Mouse (Mus musculus) embryo, embryonic 10.5 days (tissue): Measurements from ENCODE around the gene Stk32b.

ENCODE experiments used
- DNase-seq: peaks from one replicate; pipeline ENCODE4 v3.0.0-alpha.2; 2015; ENCODE audit warnings: low spot score

Stk32b gene

DNA sequence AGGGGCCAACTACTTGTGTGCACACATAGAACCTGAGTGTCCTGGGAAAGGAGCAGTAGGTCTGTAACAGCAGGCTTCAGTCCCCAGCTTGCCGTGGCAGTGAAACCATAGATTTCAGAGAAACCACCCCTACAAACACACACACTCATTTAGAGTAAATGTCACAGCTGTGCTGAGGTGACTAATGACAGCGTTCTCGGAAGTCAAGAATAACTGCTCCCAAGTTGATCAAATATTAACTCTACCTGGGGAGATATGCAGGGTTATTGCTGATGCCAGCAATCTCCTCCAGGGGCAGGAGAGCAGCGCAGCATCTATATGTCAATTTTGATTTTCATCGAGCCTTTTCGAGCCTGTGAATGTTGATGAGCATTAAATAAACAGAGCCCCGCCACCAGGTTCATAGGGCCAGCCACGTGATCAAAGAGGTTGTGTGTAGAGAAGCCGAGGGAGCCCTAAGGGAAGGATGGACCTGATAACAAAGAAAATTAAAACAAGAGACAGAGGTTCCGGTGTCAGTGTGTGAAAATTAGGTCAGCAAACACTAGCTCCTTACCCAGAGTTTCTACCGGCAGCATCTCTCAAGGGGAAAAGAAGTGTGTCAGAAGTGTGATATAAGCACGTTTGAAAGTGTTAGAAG is 210.0 kb downstream of the Stk32b start:
- DNase-seq, result no peak

DNA sequence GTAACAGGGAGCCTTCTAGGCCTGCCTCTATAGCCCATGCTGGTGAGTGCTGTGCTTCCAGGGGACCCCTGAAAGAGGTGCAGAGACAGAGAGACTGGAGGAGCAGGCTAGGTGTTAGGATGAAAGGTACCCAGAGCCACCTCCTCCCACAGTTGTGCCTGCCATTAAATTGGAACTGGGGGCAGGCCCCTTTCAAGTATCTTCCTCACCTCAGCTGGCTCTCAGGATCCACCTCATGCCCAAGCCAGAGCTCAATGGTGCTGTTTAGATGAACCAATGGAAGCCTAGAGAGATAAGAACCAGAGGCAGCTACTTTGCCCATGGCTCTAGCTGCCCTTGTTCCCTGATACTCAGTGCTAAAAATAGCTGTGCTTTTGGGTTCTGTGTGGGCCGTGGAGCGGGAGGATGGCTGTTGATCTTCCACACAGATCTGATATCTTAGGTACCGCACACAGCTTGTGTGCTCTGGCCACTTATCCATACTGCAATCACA is 221.9 kb downstream of the Stk32b start:
- DNase-seq, result no peak

DNA sequence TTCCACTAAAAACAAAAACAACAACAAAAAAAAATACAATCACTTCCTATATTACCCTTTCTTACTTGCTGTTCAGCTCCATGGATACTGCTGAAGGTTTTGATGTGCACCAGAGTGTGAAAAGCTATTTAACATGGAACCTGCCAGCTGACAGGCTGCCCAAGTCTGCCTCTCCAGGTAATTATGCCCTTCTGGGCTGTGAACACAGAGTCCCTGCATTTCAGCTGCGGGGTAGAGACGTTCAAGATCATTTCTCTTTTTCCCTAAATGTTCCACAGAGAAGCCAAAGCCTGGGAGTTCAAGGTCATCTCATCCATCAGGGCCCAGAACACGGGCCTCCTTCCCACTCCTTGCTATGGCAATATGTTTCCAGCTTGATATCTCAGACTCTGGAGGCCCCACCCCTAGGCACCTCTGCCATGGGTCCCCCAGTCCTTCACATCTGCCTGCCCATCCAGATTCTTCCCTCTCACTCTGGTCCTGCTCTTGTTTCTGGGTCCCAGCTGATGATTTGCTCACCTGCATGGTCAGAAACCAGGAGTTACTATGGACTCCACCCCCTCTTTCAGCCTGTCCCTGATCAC is 244.9 kb downstream of the Stk32b start:
- no peak for DNase-seq

DNA sequence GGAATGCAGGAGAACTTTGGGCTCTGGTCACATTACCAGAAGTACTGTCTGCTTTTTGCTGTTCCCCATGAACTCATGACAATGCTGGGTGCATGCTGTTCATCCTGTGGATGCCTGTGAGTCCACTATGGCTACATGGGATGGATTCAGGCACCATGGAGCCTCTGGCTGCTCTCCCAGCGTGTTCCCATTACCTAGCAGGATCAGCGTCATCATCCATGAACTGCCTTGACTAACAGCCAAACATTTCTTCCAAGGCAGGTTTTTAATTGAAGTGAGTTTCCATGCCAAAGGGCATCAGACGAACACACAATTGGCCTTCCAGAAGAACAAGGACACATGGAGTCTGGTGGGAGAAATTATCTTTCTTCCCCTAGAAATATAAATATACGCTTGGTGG is 245.4 kb downstream of the Stk32b start:
- DNase-seq, result no peak

GRCm38 (mm10) chr5:37469031-37469430 is 247.9 kb downstream of the Stk32b start:
- no peak for DNase-seq

DNA sequence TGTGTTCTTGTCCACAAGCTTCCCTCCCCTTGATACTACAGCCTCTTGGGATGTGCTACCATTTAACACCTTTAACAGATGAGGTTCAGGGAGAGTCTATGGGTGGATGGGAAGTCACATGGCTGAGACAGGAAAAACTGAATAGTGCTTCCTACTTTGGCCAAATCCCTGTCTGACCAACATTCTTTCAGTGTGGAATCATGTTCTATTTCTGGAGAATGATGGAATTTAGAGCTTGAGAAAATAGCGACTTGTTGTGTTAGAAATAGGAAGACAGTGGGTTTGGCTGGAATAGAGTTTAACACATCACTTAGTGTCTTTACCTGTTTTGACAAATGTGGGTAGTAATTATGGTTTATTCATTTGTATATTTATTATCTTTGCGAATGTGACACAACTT is 249.3 kb downstream of the Stk32b start:
- no peak for DNase-seq

DNA sequence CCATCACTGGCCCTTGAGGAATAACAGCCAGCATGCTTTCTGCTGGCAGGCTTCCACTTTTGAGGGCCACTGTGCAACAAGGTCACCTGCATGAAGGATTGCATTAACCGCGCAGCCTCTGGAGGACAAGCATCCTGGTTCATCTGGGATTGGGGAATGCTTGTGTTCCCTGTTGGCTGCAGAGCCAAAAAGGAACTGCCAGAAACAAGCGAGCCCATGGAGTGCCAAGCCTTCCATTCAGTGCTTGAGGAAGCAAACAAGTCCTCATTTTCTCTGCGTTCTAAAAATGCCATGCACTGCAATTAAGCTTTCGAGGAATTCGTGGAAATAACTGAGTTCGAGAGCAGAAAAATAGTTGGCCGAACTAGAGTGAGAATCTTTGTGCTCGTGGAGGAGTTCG is 251.5 kb downstream of the Stk32b start:
- no peak for DNase-seq

GRCm38 (mm10) chr5:37458236-37458635 is 258.7 kb downstream of the Stk32b start:
- DNase-seq, result no peak

DNA sequence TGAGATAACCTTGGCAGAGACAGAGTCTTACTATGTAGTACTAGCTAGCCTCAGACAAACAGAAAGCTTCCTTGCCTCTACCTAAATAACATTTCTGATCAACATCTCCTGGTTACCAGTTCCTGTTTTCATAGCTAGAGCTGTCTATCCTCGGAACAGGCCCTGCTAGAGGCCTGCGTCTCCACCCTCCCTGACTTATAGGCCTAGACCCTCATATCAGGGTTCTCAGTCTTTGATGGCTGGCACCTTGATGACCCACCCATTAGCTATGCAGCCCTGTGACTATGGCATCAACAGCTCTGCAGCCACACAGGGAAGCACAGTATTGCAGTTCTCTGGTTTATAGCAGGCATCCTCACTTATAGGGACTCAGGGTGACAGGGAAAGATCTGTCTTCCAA is 259.1 kb downstream of the Stk32b start:
- DNase-seq, result no peak

DNA sequence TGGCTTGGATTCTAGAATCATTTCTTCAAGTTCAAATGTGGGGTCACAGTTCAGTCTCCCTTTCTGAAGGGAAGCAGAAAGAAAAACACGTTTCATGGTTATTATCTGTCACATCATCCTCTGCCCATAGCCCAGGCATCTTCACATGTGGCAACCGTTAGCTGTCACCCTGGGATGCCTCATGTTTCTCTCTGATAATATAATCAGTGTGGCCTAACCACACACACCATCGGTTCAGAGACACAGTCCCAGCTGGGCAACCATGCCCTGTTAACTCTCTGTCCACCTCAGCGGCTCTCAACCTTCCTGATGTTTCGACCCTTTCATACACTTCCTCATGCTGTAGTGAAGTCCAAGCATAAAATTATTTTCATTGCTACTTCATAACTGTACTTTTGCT is 259.8 kb downstream of the Stk32b start:
- DNase-seq, result no peak

DNA sequence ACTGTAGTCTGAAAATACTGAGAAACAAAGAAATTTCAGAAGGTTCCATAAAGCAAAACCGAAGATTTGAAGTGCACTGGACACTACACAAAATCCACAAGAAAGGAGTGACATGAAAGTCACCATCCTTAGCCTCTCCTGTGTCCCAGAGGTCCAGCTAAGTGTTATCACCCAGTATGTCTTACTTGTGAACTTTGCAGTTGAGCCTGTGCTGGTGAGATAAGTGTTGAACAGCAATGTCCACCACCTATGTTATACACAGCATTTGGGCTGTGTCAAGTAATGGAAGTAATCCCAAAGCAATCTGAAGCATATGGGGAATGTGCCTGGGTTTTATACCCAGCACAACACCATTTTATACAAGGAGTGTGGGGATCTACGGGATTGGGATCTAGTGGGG is 260.4 kb downstream of the Stk32b start:
- DNase-seq, result no peak

GRCm38 (mm10) chr5:37447546-37447945 is 269.4 kb downstream of the Stk32b start:
- no peak for DNase-seq

DNA sequence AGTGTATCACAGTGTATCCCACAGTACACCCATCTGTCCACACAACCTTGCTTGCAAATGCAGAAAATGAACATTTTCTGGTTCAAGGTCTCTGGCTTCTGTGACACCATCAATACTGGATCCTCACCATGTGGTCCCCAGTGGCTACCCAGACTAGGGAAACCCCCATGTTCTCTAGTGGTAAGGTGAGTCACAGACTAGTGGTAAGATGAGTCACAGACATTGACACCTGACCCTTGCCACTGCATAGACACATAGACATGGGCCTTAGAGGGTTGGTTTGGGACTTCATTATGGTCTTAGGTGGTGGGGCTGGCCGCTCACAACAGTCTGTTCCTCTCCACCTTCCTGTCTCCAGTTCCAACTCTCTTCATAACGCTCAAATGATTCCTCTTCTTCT is 274.2 kb downstream of the Stk32b start:
- no peak for DNase-seq

GRCm38 (mm10) chr5:37435417-37435816 is 281.6 kb downstream of the Stk32b start:
- peak; percentile 5 for DNase-seq

DNA sequence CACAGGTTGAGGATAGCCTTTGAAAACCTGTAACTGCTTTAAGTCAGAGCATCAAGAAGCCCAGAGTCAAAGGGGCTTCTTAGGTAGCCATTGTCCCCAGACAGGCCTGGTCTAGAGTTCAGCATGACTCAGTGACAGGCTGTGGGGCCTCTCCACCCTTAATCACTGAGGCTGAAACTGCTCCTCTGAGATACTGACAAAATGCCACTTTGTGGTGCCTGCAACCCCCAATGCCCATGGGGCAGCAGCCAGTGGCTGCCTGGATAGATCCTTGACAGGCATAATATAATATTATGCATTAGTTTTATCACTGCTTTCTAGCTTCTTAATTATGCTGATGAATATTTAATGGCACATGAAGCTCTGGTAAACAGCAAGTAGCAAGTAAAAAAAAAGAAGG is 289.8 kb downstream of the Stk32b start:
- no peak for DNase-seq

DNA sequence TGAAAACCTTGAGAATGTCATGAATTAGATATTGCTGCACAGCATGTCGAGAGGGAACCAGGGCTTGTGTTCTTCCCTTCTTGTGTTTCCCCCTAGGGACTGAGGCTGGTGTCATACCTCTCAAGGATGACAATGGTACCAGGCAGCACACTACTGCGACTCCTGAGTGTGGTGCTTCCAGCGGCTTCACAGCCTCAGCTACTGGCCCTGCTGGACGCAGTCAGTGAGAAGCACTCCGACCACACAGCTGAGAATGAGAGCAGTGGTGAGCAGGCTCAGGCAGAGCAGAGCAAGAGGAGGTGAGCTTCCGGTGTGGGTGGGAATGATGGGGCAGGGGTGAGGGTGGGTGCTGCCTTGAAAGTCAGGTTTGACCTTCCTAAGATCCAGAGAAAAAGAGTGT is 297.9 kb downstream of the Stk32b start:
- no peak for DNase-seq
